Mouse (Mus musculus) erythroid progenitor cell, adult 5-6 weeks (primary cell): ENCODE measurements around the gene Ccnb1. TPM values are rescaled to one million over a fixed set of nuclear protein-coding genes. Genes with fewer than 3 reads are reported as not detected.
"Not testable (repeated sequence)": the region's sequence is repeated elsewhere in the genome, so short reads cannot be mapped to it uniquely, and the experiment has no call there.

ENCODE experiments used
- ATAC-seq: replicated peaks from 2 replicates; pipeline ENCODE4 v1.8.0; 2016; ENCODE audit warnings: moderate number of reproducible peaks, mild to moderate bottlenecking, moderate TSS enrichment, inconsistent platforms; ENCODE audit not compliant: poor library complexity, low FRiP score, severe bottlenecking
- total RNA-seq, 2 experiments: library from RNA; stranded (forward) in 1 of 2; stranded (reverse) in 1 of 2; fragments of 150-400 nt in 1 of 2; fragments of 186-747, 209-891 nt in 1 of 2; gene quantifications; 2 replicates each; pipeline versions ENCODE4 v1.2.3 to v1.2.4; 2015 to 2017; ENCODE audit warnings: low replicate concordance in 2 of 2

Gene Ccnb1
- total RNA-seq (2015; ENCODE audit: low replicate concordance) (339 and 351 TPM in 2 replicates), total RNA-seq (2017; ENCODE audit: low replicate concordance) (507 and 678 TPM in 2 replicates)

GRCm38 (mm10) chr13:100786414-100786867 is at the start of gene Ccnb1:
Ccnb1 (minus strand) TSS chr13:100786570.
- peak; percentile 92 for ATAC-seq

- ATAC-seq: no peak
Measured at GRCm38 (mm10) chr13:100834777-100835176, 48.4 kb upstream of the Ccnb1 start.

GRCm38 (mm10) chr13:100833640-100834002 is 47.3 kb upstream of the Ccnb1 start:
- no peak for ATAC-seq

GRCm38 (mm10) chr13:100832741-100833639 is 46.6 kb upstream of the Ccnb1 start, which contains the start of gene Slc30a5:
Slc30a5 (minus strand) TSS chr13:100833427.
- peak; percentile 96 for ATAC-seq

- ATAC-seq: 0 out of 2 replicates have a peak, but pooled peaks have one; percentile 12
Measured at GRCm38 (mm10) chr13:100832188-100832587, 45.8 kb upstream of the Ccnb1 start.

- ATAC-seq: no peak
Measured at GRCm38 (mm10) chr13:100831123-100831522, 44.8 kb upstream of the Ccnb1 start.

GRCm38 (mm10) chr13:100825627-100826410 is 39.4 kb upstream of the Ccnb1 start:
- ATAC-seq: no peak

- ATAC-seq: no peak
Measured at GRCm38 (mm10) chr13:100824916-100825315, 38.5 kb upstream of the Ccnb1 start.

GRCm38 (mm10) chr13:100824306-100824705 is 37.9 kb upstream of the Ccnb1 start:
- no peak for ATAC-seq

- no peak for ATAC-seq
Measured at GRCm38 (mm10) chr13:100823863-100824262, 37.5 kb upstream of the Ccnb1 start.

- ATAC-seq: no peak
Measured at GRCm38 (mm10) chr13:100814451-100814850, 28.1 kb upstream of the Ccnb1 start.

GRCm38 (mm10) chr13:100805776-100806175 is 19.4 kb upstream of the Ccnb1 start:
- no peak for ATAC-seq

GRCm38 (mm10) chr13:100797171-100797570 is 10.8 kb upstream of the Ccnb1 start:
- ATAC-seq: no peak

GRCm38 (mm10) chr13:100789083-100789482 is 2.7 kb upstream of the Ccnb1 start:
- no peak for ATAC-seq

GRCm38 (mm10) chr13:100788057-100788456 is 1.7 kb upstream of the Ccnb1 start:
- not testable (repeated sequence) for ATAC-seq

- ATAC-seq: no peak
Measured at GRCm38 (mm10) chr13:100787316-100788010, 1.1 kb upstream of the Ccnb1 start.

- peak; percentile 72 for ATAC-seq
Measured at GRCm38 (mm10) chr13:100785806-100786413, 460 bp downstream of the Ccnb1 start.

GRCm38 (mm10) chr13:100777491-100777890 is 8.9 kb downstream of the Ccnb1 start:
- ATAC-seq: peak; percentile 57

GRCm38 (mm10) chr13:100776710-100777109 is 9.7 kb downstream of the Ccnb1 start:
- no peak for ATAC-seq
